In genomic region chr8:34571736-34572135, GRCm38 (mm10) we compare ENCODE assay signal across 16 mouse cellular contexts.
"Had no signal": no experiment of that assay in that cellular context is flagged by ENCODE, and none has a peak within 500 bp of the region (broad histone marks: within the 10 kb centered on the region; RNA-seq: fewer than 3 reads in every experiment).

No protein-coding gene starts in this region.

- DNase-seq: heart, postnatal 10 days; heart, postnatal 14 days; heart, postnatal 36 days; heart, postnatal 4 days; kidney, adult 11 months; kidney, adult 18-20 months; kidney, adult 2 months; kidney, adult 8-10 months; kidney, adult 9 months; kidney, postnatal 10 days; kidney, postnatal 14 days; kidney, postnatal 25 days; kidney, postnatal 36 days; kidney, postnatal 4 days; layer of hippocampus, adult 9-11 months; layer of hippocampus, postnatal 36 days had no signal
